Comparison of ENCODE assay signal across 9 mouse cellular contexts in the genomic region with DNA sequence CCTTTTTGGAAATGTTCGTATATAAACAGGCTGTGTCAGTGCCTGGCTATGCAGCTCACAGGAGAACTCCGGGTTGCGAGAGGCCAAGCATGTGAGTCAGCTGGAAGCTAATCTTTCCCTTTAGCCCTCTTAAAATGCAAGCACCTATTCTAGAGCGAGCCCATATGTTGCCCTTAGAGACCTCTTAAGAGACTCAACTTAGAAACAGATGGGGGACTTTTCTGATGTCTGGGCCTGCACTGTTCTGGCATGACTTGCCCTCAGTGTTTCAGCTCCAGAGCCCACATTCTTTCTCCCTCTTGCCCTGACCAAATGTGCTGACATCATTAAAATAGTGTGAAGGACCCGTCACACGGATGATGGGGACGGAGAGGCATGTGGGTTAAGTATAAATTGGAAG. TPM values are rescaled to one million over a fixed set of nuclear protein-coding genes. Genes with fewer than 3 reads are reported as not detected.
DNase-seq lines count a peak whose midpoint lies in the region; ATAC-seq and TF ChIP-seq lines count a peak whose summit lies in the region.
"Had no signal": no experiment of that assay in that cellular context is flagged by ENCODE, and none has a peak within 500 bp of the region (broad histone marks: within the 10 kb centered on the region; RNA-seq: fewer than 3 reads in every experiment).

No protein-coding gene starts in this region.

- H3K9me3 ChIP-seq in midbrain, embryonic 12.5 days, result no peaks in the 10 kb centered on the region
- H3K9me3 ChIP-seq in midbrain, postnatal 0 days (ENCODE audit: low read length), result no peaks in the 10 kb centered on the region
- H3K9me3 ChIP-seq in heart, embryonic 11.5 days (replicated peaks; ENCODE audit: control insufficient read depth, low read length), result no peaks in the 10 kb centered on the region
- no peaks in the 10 kb centered on the region for H3K9me3 ChIP-seq in liver, embryonic 14.5 days (ENCODE audit: control insufficient read depth, low read length)
- H3K9me3 ChIP-seq in stomach, embryonic 16.5 days (replicated peaks; ENCODE audit: control insufficient read depth, low read length), result no peaks in the 10 kb centered on the region
- no peaks in the 10 kb centered on the region for H3K9me3 ChIP-seq in forebrain, embryonic 12.5 days

- H3K27me3 ChIP-seq in midbrain, embryonic 12.5 days, result peaks cover 7% of the 10 kb centered on the region; the same call in 1 of the 2 replicates
- H3K27me3 ChIP-seq in midbrain, postnatal 0 days (ENCODE audit: insufficient read depth, low read length), result no peaks in the 10 kb centered on the region
- H3K27me3 ChIP-seq in heart, embryonic 11.5 days (ENCODE audit: control insufficient read depth, insufficient read depth, low read length), result no peaks in the 10 kb centered on the region
- no peaks in the 10 kb centered on the region for H3K27me3 ChIP-seq in liver, embryonic 14.5 days (ENCODE audit: control insufficient read depth, insufficient read depth, low read length)
- H3K27me3 ChIP-seq in stomach, embryonic 16.5 days (ENCODE audit: control insufficient read depth, insufficient read depth, low read length), result no peaks in the 10 kb centered on the region
- H3K27me3 ChIP-seq in forebrain, embryonic 12.5 days, result 0 out of 2 replicates have a peak, but pooled peaks cover 3% of the 10 kb centered on the region

- no peak overlapping the region for H3K27ac ChIP-seq in midbrain, embryonic 12.5 days (replicated peaks)
- H3K27ac ChIP-seq in midbrain, postnatal 0 days (ENCODE audit: low read depth, low read length), result no peak overlapping the region
- H3K27ac ChIP-seq in heart, embryonic 11.5 days (ENCODE audit: low read depth, low read length), result no peak overlapping the region; the same call in 1 of the 2 replicates
- no peak overlapping the region for H3K27ac ChIP-seq in liver, embryonic 14.5 days
- H3K27ac ChIP-seq in stomach, embryonic 16.5 days (ENCODE audit: low read length), result peak overlapping the region; percentile 92
- no peak overlapping the region for H3K27ac ChIP-seq in forebrain, embryonic 12.5 days

- H3K4me3 ChIP-seq in midbrain, embryonic 12.5 days, result no peak overlapping the region
- no peak overlapping the region for H3K4me3 ChIP-seq in midbrain, postnatal 0 days (ENCODE audit: low read depth, low read length)
- no peak overlapping the region for H3K4me3 ChIP-seq in heart, embryonic 11.5 days (ENCODE audit: low read depth, low read length)
- no peak overlapping the region for H3K4me3 ChIP-seq in liver, embryonic 14.5 days (ENCODE audit: insufficient read depth in 1 of 2, low read depth in 2 of 2, low read length in 2 of 2)
- peak overlapping the region; percentile 85 for H3K4me3 ChIP-seq in stomach, embryonic 16.5 days (replicated peaks; ENCODE audit: low read length)
- no peak overlapping the region for H3K4me3 ChIP-seq in forebrain, embryonic 12.5 days (replicated peaks)

- 0 out of 2 replicates have a peak overlapping the region, but pooled peaks have one; percentile 5 for H3K4me2 ChIP-seq in midbrain, embryonic 12.5 days (replicated peaks)
- no peak overlapping the region for H3K4me2 ChIP-seq in midbrain, postnatal 0 days (ENCODE audit: low read depth, low read length, poor library complexity, severe bottlenecking)
- H3K4me2 ChIP-seq in heart, embryonic 11.5 days, result peak overlapping the region; percentile 29
- H3K4me2 ChIP-seq in liver, embryonic 14.5 days (ENCODE audit: low read depth), result peak overlapping the region; percentile 14
- H3K4me2 ChIP-seq in stomach, embryonic 16.5 days (ENCODE audit: low read depth, low read length), result peak overlapping the region; percentile 69
- H3K4me2 ChIP-seq in forebrain, embryonic 12.5 days, result no peak overlapping the region

- DNase-seq in midbrain, postnatal 0 days (ENCODE audit: low spot score), result no peak
- no peak for DNase-seq in liver, embryonic 14.5 days (ENCODE audit: low read depth in 3 of 3, low spot score in 3 of 3)
- DNase-seq in gastrocnemius, postnatal 36 days, result no peak
- DNase-seq in B cell, adult 2 months, result no peak

- no peaks in the 10 kb centered on the region for H3K36me3 ChIP-seq in midbrain, embryonic 12.5 days
- no peaks in the 10 kb centered on the region for H3K36me3 ChIP-seq in midbrain, postnatal 0 days (ENCODE audit: insufficient read depth, low read length)
- H3K36me3 ChIP-seq in heart, embryonic 11.5 days (ENCODE audit: control insufficient read depth, insufficient read depth, low read length), result no peaks in the 10 kb centered on the region
- H3K36me3 ChIP-seq in liver, embryonic 14.5 days (replicated peaks; ENCODE audit: control insufficient read depth, insufficient read depth, low read depth), result no peaks in the 10 kb centered on the region
- no peaks in the 10 kb centered on the region for H3K36me3 ChIP-seq in stomach, embryonic 16.5 days (ENCODE audit: control insufficient read depth, insufficient read depth, low read length)
- H3K36me3 ChIP-seq in forebrain, embryonic 12.5 days (replicated peaks), result no peaks in the 10 kb centered on the region

- intact Hi-C loops in gastrocnemius, postnatal 36 days (cut with DNase I), result no loop called here

- H3K9ac ChIP-seq in midbrain, embryonic 12.5 days (replicated peaks), result no peak overlapping the region
- no peak overlapping the region for H3K9ac ChIP-seq in midbrain, postnatal 0 days (replicated peaks; ENCODE audit: low read length, poor library complexity, severe bottlenecking)
- H3K9ac ChIP-seq in heart, embryonic 11.5 days (ENCODE audit: low read depth, low read length), result no peak overlapping the region
- H3K9ac ChIP-seq in liver, embryonic 14.5 days (replicated peaks), result no peak overlapping the region
- peak overlapping the region; percentile 46; the same call in 1 of the 2 replicates for H3K9ac ChIP-seq in stomach, embryonic 16.5 days (ENCODE audit: low read length)
- no peak overlapping the region for H3K9ac ChIP-seq in forebrain, embryonic 12.5 days

- no peak for TF ChIP-seq CTCF in midbrain, postnatal 0 days (IDR thresholded peaks at IDR 0.05)
- TF ChIP-seq CTCF in liver, embryonic 14.5 days (IDR thresholded peaks at IDR 0.05; ENCODE audit: low read depth), result no peak

- TF ChIP-seq EP300 in liver, embryonic 14.5 days (IDR thresholded peaks at IDR 0.05; ENCODE audit: low read depth), result no peak

- 60% methylated on average over 7 of the region's 7 CpGs for WGBS in midbrain, embryonic 12.5 days
- 67% methylated on average over 7 of the region's 7 CpGs for WGBS in midbrain, postnatal 0 days
- WGBS in heart, embryonic 11.5 days (ENCODE audit: insufficient replicate concordance), result 39% methylated on average over 7 of the region's 7 CpGs
- 59% methylated on average over 7 of the region's 7 CpGs for WGBS in liver, embryonic 14.5 days (ENCODE audit: insufficient replicate concordance)
- 43% methylated on average over 7 of the region's 7 CpGs for WGBS in stomach, embryonic 16.5 days
- 61% methylated on average over 7 of the region's 7 CpGs for WGBS in forebrain, embryonic 12.5 days

- peaks cover 22% of the 10 kb centered on the region for H3K4me1 ChIP-seq in midbrain, embryonic 12.5 days
- H3K4me1 ChIP-seq in midbrain, postnatal 0 days (ENCODE audit: insufficient read depth, low read length), result peaks cover 8% of the 10 kb centered on the region; the same call in 1 of the 2 replicates
- H3K4me1 ChIP-seq in heart, embryonic 11.5 days (ENCODE audit: control insufficient read depth, insufficient read depth, low read length), result peaks cover 19% of the 10 kb centered on the region; the same call in 1 of the 2 replicates
- peaks cover 7 to 35% of the 10 kb centered on the region in 2 experiments; a peak in 3 of 4 replicates for H3K4me1 ChIP-seq in liver, embryonic 14.5 days (replicated peaks; ENCODE audit: control insufficient read depth in 2 of 2, insufficient read depth in 2 of 2, low read length in 1 of 2)
- peaks cover 21% of the 10 kb centered on the region for H3K4me1 ChIP-seq in stomach, embryonic 16.5 days (ENCODE audit: control insufficient read depth, insufficient read depth, low read length)
- H3K4me1 ChIP-seq in forebrain, embryonic 12.5 days, result peaks cover 20% of the 10 kb centered on the region

- no peak for ATAC-seq in midbrain, embryonic 12.5 days (ENCODE audit: low FRiP score, low read depth)
- no peak for ATAC-seq in midbrain, postnatal 0 days (ENCODE audit: low FRiP score)
- no peak for ATAC-seq in heart, embryonic 11.5 days (replicated peaks; ENCODE audit: insufficient number of reproducible peaks, low FRiP score, low TSS enrichment)
- ATAC-seq in liver, embryonic 14.5 days (ENCODE audit: insufficient read depth), result no peak
- no peak for ATAC-seq in stomach, embryonic 16.5 days (ENCODE audit: insufficient read depth, low FRiP score)
- no peak for ATAC-seq in forebrain, embryonic 12.5 days (ENCODE audit: low FRiP score)

RNA-seq across cellular contexts. Expression of a gene that starts 2.1 kb away (rescaled TPM):
- polyA plus RNA-seq in midbrain, embryonic 12.5 days (2016; fragmentation: Nextera tagmentation; extraction: Ambion mirVana), result 18.5 and 19.8 TPM in 2 replicates
- 31.7 and 32.7 TPM in 2 replicates for total RNA-seq in midbrain, postnatal 0 days (2014; rRNA removed)
- polyA plus RNA-seq in midbrain, postnatal 0 days (2015; fragmentation: Nextera tagmentation; extraction: Ambion mirVana), result 21.3 and 23.0 TPM in 2 replicates
- polyA plus RNA-seq in heart, embryonic 11.5 days (2014; fragmentation: Nextera tagmentation; extraction: Ambion mirVana), result 10.7 and 12.1 TPM in 2 replicates
- 14.9 and 16.5 TPM in 2 replicates for polyA plus RNA-seq in liver, embryonic 14.5 days (2012; rRNA removed)
- polyA plus RNA-seq in liver, embryonic 14.5 days (2014; fragmentation: Nextera tagmentation; extraction: Ambion mirVana), result 11.0 and 11.2 TPM in 2 replicates
- polyA plus RNA-seq in stomach, embryonic 16.5 days (2015; fragmentation: Nextera tagmentation; extraction: Ambion mirVana), result 94.7 and 110 TPM in 2 replicates
- total RNA-seq in gastrocnemius, postnatal 36 days (2021), result 10 to 100 TPM; 23.0 to 23.7 TPM
- 16.1 and 16.6 TPM in 2 replicates for polyA plus RNA-seq in forebrain, embryonic 12.5 days (2016; fragmentation: Nextera tagmentation; extraction: Ambion mirVana)

RNA-seq across cellular contexts. Expression of a gene that starts 59.1 kb away (rescaled TPM):
- 1.6 and 3.5 TPM in 2 replicates for polyA plus RNA-seq in midbrain, embryonic 12.5 days (2016; fragmentation: Nextera tagmentation; extraction: Ambion mirVana)
- 1.5 and 2.7 TPM in 2 replicates for total RNA-seq in midbrain, postnatal 0 days (2014; rRNA removed)
- 0.99 and 1.1 TPM in 2 replicates for polyA plus RNA-seq in midbrain, postnatal 0 days (2015; fragmentation: Nextera tagmentation; extraction: Ambion mirVana)
- polyA plus RNA-seq in heart, embryonic 11.5 days (2014; fragmentation: Nextera tagmentation; extraction: Ambion mirVana), result not detected in 2 replicates
- polyA plus RNA-seq in liver, embryonic 14.5 days (2012; rRNA removed), result not detected in 2 replicates
- polyA plus RNA-seq in liver, embryonic 14.5 days (2014; fragmentation: Nextera tagmentation; extraction: Ambion mirVana), result not detected in 2 replicates
- polyA plus RNA-seq in stomach, embryonic 16.5 days (2015; fragmentation: Nextera tagmentation; extraction: Ambion mirVana), result 0.06 TPM in 1 of 2 replicates, not detected in the other
- total RNA-seq in gastrocnemius, postnatal 36 days (2021), result not detected
- 0.14 TPM in 2 replicates for polyA plus RNA-seq in forebrain, embryonic 12.5 days (2016; fragmentation: Nextera tagmentation; extraction: Ambion mirVana)
- total RNA-seq: neutrophil, adult 5-6 weeks had no signal

Comparison
In these comparisons a context has a peak if more than half of its experiments do, and no peak if none do; other contexts are left out.
1. H3K4me2 ChIP-seq: peak in midbrain, embryonic 12.5 days (single experiment), heart, embryonic 11.5 days (single experiment), liver, embryonic 14.5 days (single experiment) and stomach, embryonic 16.5 days (single experiment); none in midbrain, postnatal 0 days (single experiment) and forebrain, embryonic 12.5 days (single experiment).